Mouse (Mus musculus) hindlimb bud, embryonic 11.5 days (tissue): ENCODE data around the gene Ptafr.
A peak's percentile ranks its signal among the peaks of the same experiment; 100 is the strongest.

ENCODE experiments used
- DNase-seq: peaks from one replicate; pipeline ENCODE4 v3.0.0-alpha.2; 2012; ENCODE audit warnings: low read depth, low spot score; ENCODE audit errors: extremely low spot score

The Ptafr gene

GRCm38 (mm10) chr4:132563965-132564364 lies at the start of gene Ptafr:
Ptafr (plus strand) TSS chr4:132564067.
- DNase-seq, result no peak

GRCm38 (mm10) chr4:132514555-132515135 lies 49.2 kb upstream of the Ptafr start:
- peak; percentile 75 for DNase-seq

- DNase-seq, result peak; percentile 88
These were observed 48.3 kb upstream of the Ptafr start for GRCm38 (mm10) chr4:132515369-132516155.

GRCm38 (mm10) chr4:132518066-132518465 lies 45.8 kb upstream of the Ptafr start:
- DNase-seq, result no peak

- DNase-seq, result no peak
These were observed 44.7 kb upstream of the Ptafr start for GRCm38 (mm10) chr4:132519188-132519587.

- DNase-seq, result no peak
These were observed 39.5 kb upstream of the Ptafr start for GRCm38 (mm10) chr4:132524321-132524741.

GRCm38 (mm10) chr4:132524808-132525207 lies 39.1 kb upstream of the Ptafr start:
- no peak for DNase-seq

GRCm38 (mm10) chr4:132526678-132527077 lies 37.2 kb upstream of the Ptafr start:
- no peak for DNase-seq

- no peak for DNase-seq
These were observed 35.8 kb upstream of the Ptafr start for GRCm38 (mm10) chr4:132527917-132528522.

- DNase-seq, result no peak
These were observed 34.5 kb upstream of the Ptafr start for GRCm38 (mm10) chr4:132529344-132529743.

GRCm38 (mm10) chr4:132530033-132530804 lies 33.6 kb upstream of the Ptafr start:
- DNase-seq, result no peak

GRCm38 (mm10) chr4:132532496-132532895 lies 31.4 kb upstream of the Ptafr start:
- DNase-seq, result no peak

- peak; percentile 72 for DNase-seq
These were observed 30.6 kb upstream of the Ptafr start, which contains the start of gene Atpif1 for GRCm38 (mm10) chr4:132532981-132533916. Atpif1 (minus strand) TSS chr4:132533659.

- peak; percentile 74 for DNase-seq
These were observed 28.3 kb upstream of the Ptafr start, which contains the start of gene Dnajc8 for GRCm38 (mm10) chr4:132535406-132536121. Dnajc8 (plus strand) TSS chr4:132535550.

- no peak for DNase-seq
These were observed 24.4 kb upstream of the Ptafr start for GRCm38 (mm10) chr4:132539481-132539880.

- DNase-seq, result no peak
These were observed 22.5 kb upstream of the Ptafr start for GRCm38 (mm10) chr4:132541413-132541812.

GRCm38 (mm10) chr4:132542724-132543123 lies 21.1 kb upstream of the Ptafr start:
- DNase-seq, result no peak

GRCm38 (mm10) chr4:132545851-132546250 lies 18.0 kb upstream of the Ptafr start:
- peak; percentile 57 for DNase-seq

- DNase-seq, result no peak
These were observed 9.6 kb upstream of the Ptafr start for GRCm38 (mm10) chr4:132554221-132554620.
